Mouse (Mus musculus): ENCODE measurements around the gene Mrpl1.

DNA sequence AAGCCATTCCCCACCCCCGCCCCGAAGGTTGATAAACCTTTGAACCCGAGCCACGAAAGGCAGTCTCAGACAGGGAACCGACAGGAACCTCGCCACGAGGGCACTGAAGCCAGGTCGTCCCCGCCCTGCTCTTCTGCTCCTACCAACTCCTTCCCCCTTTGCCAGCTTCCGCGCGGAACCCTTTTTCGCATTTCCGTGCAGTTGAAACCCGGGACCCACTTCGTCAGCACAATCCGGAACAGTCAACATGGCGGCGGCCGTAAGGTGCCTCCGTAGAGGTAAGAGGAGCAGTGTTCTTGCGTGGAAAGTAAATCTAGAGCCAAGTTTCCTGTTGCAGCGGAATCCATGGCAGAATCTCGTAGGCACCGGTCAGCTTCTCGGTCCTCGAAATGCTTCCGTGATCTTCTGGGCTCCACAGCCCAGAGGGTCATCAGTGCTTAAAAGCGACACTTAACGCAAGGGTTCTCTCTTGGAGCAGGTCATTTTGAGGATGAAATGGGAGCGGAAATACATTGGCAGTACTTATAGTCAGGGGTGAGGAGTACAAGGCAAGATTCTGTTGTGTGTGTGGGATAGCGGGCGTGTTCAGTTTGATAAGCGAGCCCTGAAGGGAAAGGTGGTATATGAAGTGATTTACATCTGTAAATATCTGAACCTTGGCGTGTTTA is 757 bp downstream of the Mrpl1 start:
- TF ChIP-seq CTCF (IDR thresholded peaks at IDR 0.05) (no peak), EP300 (IDR thresholded peaks at IDR 0.05) (peak; percentile 58)
